Mouse (Mus musculus) MEL (cell line): ENCODE data around the gene Adamts4. TPM values are rescaled to one million over a fixed set of nuclear protein-coding genes. Genes with fewer than 3 reads are reported as not detected.

Source experiments
- DNase-seq: peaks from one replicate; pipeline ENCODE4 v3.0.0; 2011; ENCODE audit warnings: low read depth, low spot score
- H3K27ac ChIP-seq: 2 replicates; pipeline ENCODE4 v1.5.1; 2012; ENCODE audit warnings: low read depth, mild to moderate bottlenecking, control low read depth, low read length, moderate library complexity; ENCODE audit not compliant: control insufficient read depth
- H3K27me3 ChIP-seq, 2 experiments: fragments of 150-350 bp in 1 of 2; sonication (generic) in 1 of 2; 2 replicates each; pipeline ENCODE4 v1.6.1; 2012; ENCODE audit warnings: low read length in 2 of 2, mild to moderate bottlenecking in 2 of 2, improper control_type of control experiment in 1 of 2, moderate library complexity in 1 of 2; ENCODE audit not compliant: insufficient read depth in 2 of 2, control insufficient read depth in 1 of 2
- H3K36me3 ChIP-seq, 2 experiments: 2 replicates each; pipeline ENCODE4 v1.6.1; 2012 to 2014; ENCODE audit warnings: low read length in 2 of 2, improper control_type of control experiment in 1 of 2, inconsistent platforms in 1 of 2, mild to moderate bottlenecking in 1 of 2; ENCODE audit not compliant: insufficient read depth in 2 of 2, control insufficient read depth in 1 of 2
- H3K4me1 ChIP-seq, 2 experiments: fragments of 150-350 bp in 1 of 2; sonication (generic) in 1 of 2; 2 replicates each; pipeline ENCODE4 v1.6.1; 2012; ENCODE audit warnings: low read length in 2 of 2, improper control_type of control experiment in 1 of 2, mild to moderate bottlenecking in 1 of 2; ENCODE audit not compliant: insufficient read depth in 2 of 2, control insufficient read depth in 1 of 2
- H3K4me3 ChIP-seq, 2 experiments: fragments of 150-350 bp in 1 of 2; sonication (generic) in 1 of 2; 2 replicates each; pipeline ENCODE4 v1.5.1; 2012; ENCODE audit warnings: low read depth in 2 of 2, low read length in 2 of 2, mild to moderate bottlenecking in 2 of 2, moderate library complexity in 2 of 2, control low read depth in 1 of 2, improper control_type of control experiment in 1 of 2; ENCODE audit not compliant: control insufficient read depth in 1 of 2, insufficient read depth in 1 of 2
- H3K79me2 ChIP-seq: 2 replicates; pipeline ENCODE4 v1.6.1; 2012; ENCODE audit warnings: mild to moderate bottlenecking, low read length, moderate library complexity; ENCODE audit not compliant: control insufficient read depth, poor library complexity, insufficient read depth
- H3K9ac ChIP-seq: 2 replicates; pipeline ENCODE4 v1.6.1; 2012; ENCODE audit warnings: low read depth, mild to moderate bottlenecking, control low read depth, low read length, moderate library complexity; ENCODE audit not compliant: control insufficient read depth, poor library complexity, severe bottlenecking
- H3K9me3 ChIP-seq: fragments of 150-350 bp; sonication (generic); replicated peaks from 2 replicates; pipeline ENCODE4 v1.6.1; 2012; ENCODE audit warnings: mild to moderate bottlenecking, low read length, improper control_type of control experiment, moderate library complexity; ENCODE audit not compliant: insufficient read depth
- BHLHE40 ChIP-seq: IDR thresholded peaks from 2 replicates; pipeline ENCODE4 v1.6.1; 2012; ENCODE audit warnings: low read depth, mild to moderate bottlenecking, inconsistent platforms, low read length, improper control_type of control experiment, borderline replicate concordance
- EP300 ChIP-seq, 2 experiments: IDR thresholded peaks; 2 replicates each; pipeline ENCODE4 v1.6.1; 2011; ENCODE audit warnings: improper control_type of control experiment in 2 of 2, low read length in 2 of 2, low read depth in 1 of 2, mild to moderate bottlenecking in 1 of 2
- GABPA ChIP-seq: IDR thresholded peaks from 2 replicates; pipeline ENCODE4 v1.6.1; 2012; ENCODE audit warnings: low read depth, mild to moderate bottlenecking, inconsistent platforms, low read length, improper control_type of control experiment, moderate library complexity
- JUND ChIP-seq: IDR thresholded peaks from 2 replicates; pipeline ENCODE4 v1.6.1; 2011; ENCODE audit warnings: low read depth, mild to moderate bottlenecking, improper control_type of control experiment, low read length
- MXI1 ChIP-seq: IDR thresholded peaks from 2 replicates; pipeline ENCODE4 v1.6.1; 2011; ENCODE audit warnings: mild to moderate bottlenecking, low read depth, low read length, improper control_type of control experiment
- POLR2AphosphoS2 ChIP-seq: IDR thresholded peaks from 2 replicates; pipeline ENCODE4 v1.6.1; 2011; ENCODE audit warnings: low read length, improper control_type of control experiment
- RAD21 ChIP-seq: IDR thresholded peaks from 2 replicates; pipeline ENCODE4 v1.6.1; 2011; ENCODE audit warnings: mild to moderate bottlenecking, low read depth, low read length, improper control_type of control experiment
- RCOR1 ChIP-seq: IDR thresholded peaks from 2 replicates; pipeline ENCODE4 v1.6.1; 2012; ENCODE audit warnings: low read depth, mild to moderate bottlenecking, inconsistent platforms, low read length, improper control_type of control experiment
- SMC3 ChIP-seq: IDR thresholded peaks from 2 replicates; pipeline ENCODE4 v1.6.1; 2011; ENCODE audit warnings: low read depth, low read length, improper control_type of control experiment
- TAL1 ChIP-seq: IDR thresholded peaks from 2 replicates; pipeline ENCODE4 v1.6.1; 2012; ENCODE audit warnings: mild to moderate bottlenecking, inconsistent platforms, low read length, moderate library complexity, mixed read lengths
- TBP ChIP-seq: IDR thresholded peaks from 2 replicates; pipeline ENCODE4 v1.8.0; 2011; ENCODE audit warnings: low read depth, low read length, improper control_type of control experiment
- USF1 ChIP-seq: IDR thresholded peaks from 2 replicates; pipeline ENCODE4 v1.6.1; 2014; ENCODE audit warnings: low read depth, mild to moderate bottlenecking, inconsistent platforms, low read length, improper control_type of control experiment, moderate library complexity
- USF2 ChIP-seq, 2 experiments: IDR thresholded peaks; 2 replicates each; pipeline ENCODE4 v1.6.1; 2011 to 2012; ENCODE audit warnings: improper control_type of control experiment in 2 of 2, low read length in 2 of 2, borderline replicate concordance in 1 of 2, inconsistent platforms in 1 of 2, low read depth in 1 of 2, mild to moderate bottlenecking in 1 of 2; ENCODE audit not compliant: insufficient read depth in 1 of 2
- ZC3H11A ChIP-seq: IDR thresholded peaks from 2 replicates; pipeline ENCODE4 v1.6.1; 2012; ENCODE audit warnings: low read depth, mild to moderate bottlenecking, inconsistent platforms, low read length, improper control_type of control experiment
- ZKSCAN1 ChIP-seq: IDR thresholded peaks from 2 replicates; pipeline ENCODE4 v1.6.1; 2012; ENCODE audit warnings: low read depth, mild to moderate bottlenecking, inconsistent platforms, low read length, improper control_type of control experiment, moderate library complexity
- polyA plus RNA-seq, 2 experiments: library from polyadenylated mRNA; stranded (reverse) in 1 of 2; unstranded in 1 of 2; fragments of >175 nt in 1 of 2; fragments of >200 nt in 1 of 2; gene quantifications; 2 replicates each; pipeline versions ENCODE4 v1.2.1 to v1.2.4; 2012; ENCODE audit warnings: low replicate concordance in 2 of 2, low read depth in 1 of 2; ENCODE audit not compliant: insufficient read length in 2 of 2, insufficient read depth in 1 of 2, missing spikeins in 1 of 2
- total RNA-seq: library from RNA; depleted of rRNA; stranded (reverse); fragments of 300-350 nt; gene quantifications from 2 replicates; pipeline ENCODE4 v1.2.3, GENCODE M21; 2012

The Adamts4 gene
- total and polyA plus RNA-seq, 3 experiments, result 0.03 TPM; not detected in 2

- no peak for TF ChIP-seq RAD21
- TF ChIP-seq USF1, result no peak
- TF ChIP-seq POLR2AphosphoS2, result no peak
- TF ChIP-seq BHLHE40, result no peak
- TF ChIP-seq EP300 (IDR thresholded peaks at IDR 0.05; ENCODE audit: low read depth in 1 of 2, low read length in 2 of 2), result no peak
- no peaks in the 10 kb centered on the region for H3K79me2 ChIP-seq
- H3K4me1 ChIP-seq, result peaks cover 0 to 6% of the 10 kb centered on the region in 2 experiments; a peak in 1 of 4 replicates
- H3K36me3 ChIP-seq, result peaks cover 0 to 3% of the 10 kb centered on the region in 2 experiments; a peak in 2 of 4 replicates
- peaks cover 0 to 2% of the 10 kb centered on the region in 2 experiments; a peak in 3 of 4 replicates for H3K27me3 ChIP-seq
- no peaks in the 10 kb centered on the region for H3K9me3 ChIP-seq
- no peak overlapping the region for H3K4me3 ChIP-seq
- H3K27ac ChIP-seq, result no peak overlapping the region
- no peak overlapping the region for H3K9ac ChIP-seq
- no peak for DNase-seq
Observed at GRCm38 (mm10) chr1:171260316-171260715, 10.1 kb downstream of the Adamts4 start.

- no peak overlapping the region for H3K27ac ChIP-seq
- no peak overlapping the region for H3K9ac ChIP-seq
- peaks cover 0 to 2% of the 10 kb centered on the region in 2 experiments; a peak in 3 of 4 replicates for H3K27me3 ChIP-seq
- H3K4me3 ChIP-seq, result no peak overlapping the region
- no peak for TF ChIP-seq MXI1
- no peak for TF ChIP-seq USF2 (IDR thresholded peaks at IDR 0.05; ENCODE audit: borderline replicate concordance in 1 of 2, insufficient read depth in 1 of 2, low read depth in 1 of 2, low read length in 2 of 2)
- TF ChIP-seq TBP, result no peak
- no peak for TF ChIP-seq GABPA
- TF ChIP-seq RCOR1, result peak; percentile 92
- TF ChIP-seq ZKSCAN1, result no peak
- TF ChIP-seq ZC3H11A, result no peak
- TF ChIP-seq JUND, result 0 out of 2 replicates have a peak, but pooled peaks have one; percentile 71
- no peak for TF ChIP-seq TAL1
- no peak for TF ChIP-seq EP300 (IDR thresholded peaks at IDR 0.05; ENCODE audit: low read depth in 1 of 2, low read length in 2 of 2)
- TF ChIP-seq POLR2AphosphoS2, result no peak
- TF ChIP-seq SMC3, result no peak
- no peaks in the 10 kb centered on the region for H3K9me3 ChIP-seq
- no peaks in the 10 kb centered on the region for H3K79me2 ChIP-seq
- peaks cover 0 to 9% of the 10 kb centered on the region in 2 experiments; a peak in 2 of 4 replicates for H3K36me3 ChIP-seq
- DNase-seq, result peak; percentile 62
- peaks cover 4 to 17% of the 10 kb centered on the region in 2 experiments; a peak in 3 of 4 replicates for H3K4me1 ChIP-seq
Observed at GRCm38 (mm10) chr1:171262594-171263130, 12.4 kb downstream of the Adamts4 start.
